Mouse (Mus musculus) G1E (cell line): ENCODE measurements around the gene Igsf3. TPM values are rescaled to one million over a fixed set of nuclear protein-coding genes. Genes with fewer than 3 reads are reported as not detected.

Experiments
- ATAC-seq: 2 replicates; pipeline ENCODE4 v1.8.0; 2016; ENCODE audit warnings: mild to moderate bottlenecking; ENCODE audit not compliant: insufficient number of reproducible peaks, poor library complexity, low FRiP score, severe bottlenecking; ENCODE audit errors: extremely low read depth
- DNase-seq: peaks from one replicate; pipeline ENCODE4 v3.0.0; 2012; ENCODE audit warnings: low spot score
- H3K27me3 ChIP-seq: 2 replicates; pipeline ENCODE4 v1.6.1; 2012; ENCODE audit warnings: mild to moderate bottlenecking, low read length, inconsistent platforms; ENCODE audit not compliant: insufficient read depth
- H3K36me3 ChIP-seq: replicated peaks from 2 replicates; pipeline ENCODE3; 2012; ENCODE audit warnings: mild to moderate bottlenecking, inconsistent platforms
- H3K4me1 ChIP-seq: 2 replicates; pipeline ENCODE4 v1.6.1; 2012; ENCODE audit warnings: low read depth, low read length, inconsistent platforms, mixed read lengths; ENCODE audit not compliant: insufficient read depth
- H3K4me3 ChIP-seq: 2 replicates; pipeline ENCODE4 v1.5.1; 2012; ENCODE audit warnings: low read depth, mild to moderate bottlenecking, inconsistent platforms, low read length, moderate library complexity, mixed read lengths
- H3K9me3 ChIP-seq: replicated peaks from 2 replicates; pipeline ENCODE4 v1.6.1; 2012; ENCODE audit warnings: inconsistent platforms
- CTCF ChIP-seq: IDR thresholded peaks from 2 replicates; pipeline ENCODE4 v1.5.1; 2012; ENCODE audit warnings: low read depth, low read length, inconsistent platforms, mixed read lengths
- GATA1 ChIP-seq: IDR thresholded peaks from 2 replicates; pipeline ENCODE4 v1.6.1; 2012; ENCODE audit warnings: borderline replicate concordance, low read length, inconsistent platforms, mixed read lengths
- GATA2 ChIP-seq: IDR thresholded peaks from 2 replicates; pipeline ENCODE4 v1.6.1; 2012; ENCODE audit warnings: low read depth, low read length, inconsistent platforms, borderline replicate concordance
- POLR2AphosphoS5 ChIP-seq: IDR thresholded peaks from 2 replicates; pipeline ENCODE4 v1.6.1; 2012; ENCODE audit warnings: low read depth, low read length, inconsistent platforms; ENCODE audit not compliant: insufficient replicate concordance
- TAL1 ChIP-seq: conservative IDR thresholded peaks from 2 replicates; pipeline ENCODE4 v1.6.1; 2012; ENCODE audit warnings: low read depth, low read length, inconsistent platforms, mixed read lengths
- polyA plus RNA-seq: library from polyadenylated mRNA; stranded (reverse); fragments of >175 nt; gene quantifications from 2 replicates; pipeline ENCODE4 v1.2.3, GENCODE M21; 2012
- total RNA-seq, 2 experiments: library from RNA; stranded (forward) in 1 of 2; stranded (reverse) in 1 of 2; fragments of 200-1000 nt in 1 of 2; fragments of >200 nt in 1 of 2; fragmentation: Nextera tagmentation in 1 of 2; gene quantifications; 2 replicates each; pipeline ENCODE4 v1.2.3; 2014 to 2017

The Igsf3 gene
- total and polyA plus RNA-seq, 3 experiments = 14.6 to 33.0 (median 19.1) TPM

DNA sequence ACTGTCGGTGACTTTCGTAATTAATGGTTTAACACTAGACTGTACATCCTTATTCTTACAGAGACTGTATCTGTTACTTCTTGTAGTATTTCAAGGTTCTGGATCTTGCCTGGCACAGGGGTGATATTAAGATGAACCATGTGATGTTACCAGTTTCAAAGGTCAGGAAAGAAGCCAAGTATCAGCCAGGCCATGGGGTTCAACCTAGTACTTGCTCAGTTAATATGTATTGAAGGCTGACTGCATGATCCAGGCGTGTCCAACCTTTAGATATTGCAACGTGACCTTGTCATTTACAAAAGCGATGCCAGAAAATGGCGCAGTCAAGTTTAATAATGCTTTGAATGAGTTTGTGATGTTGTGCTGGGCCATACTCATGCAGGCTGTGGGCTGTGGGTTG, 15.1 kb downstream of the Igsf3 start:
- no peak overlapping the region for H3K4me3 ChIP-seq

DNA sequence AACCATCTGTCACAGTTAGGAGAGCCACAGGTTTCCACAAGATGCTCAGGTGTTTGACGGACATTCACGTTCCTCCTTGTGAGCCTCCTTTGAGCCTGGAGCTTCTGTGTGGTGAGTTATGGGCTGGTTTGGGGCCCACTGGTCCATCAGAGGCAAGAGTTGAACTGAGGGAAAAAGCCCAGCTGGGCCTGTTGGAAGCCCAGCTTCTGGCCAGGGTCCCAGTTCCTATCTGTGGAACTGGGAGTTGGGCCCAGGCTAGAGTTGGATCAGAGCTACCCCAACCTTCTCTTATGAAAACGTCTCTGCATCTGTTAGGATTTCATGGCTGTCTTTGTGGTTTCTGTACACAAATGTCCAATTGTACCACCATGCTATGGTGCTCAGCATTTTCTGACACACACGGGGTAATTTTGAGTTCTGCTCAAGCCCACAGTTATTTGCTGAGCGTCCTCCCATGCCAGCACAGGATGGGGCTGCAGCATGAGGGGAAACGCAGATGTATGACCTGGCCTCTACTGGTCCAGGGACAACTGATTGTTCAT, 16.3 kb downstream of the Igsf3 start:
- Histone ChIP-seq H3K9me3 (no peaks in the 10 kb centered on the region), H3K4me3 (no peak overlapping the region), H3K4me1 (peaks cover 44% of the 10 kb centered on the region), H3K36me3 (peaks cover 91% of the 10 kb centered on the region), H3K27me3 (no peaks in the 10 kb centered on the region)
- ATAC-seq (no peak), DNase-seq (no peak)
- no peak for TF ChIP-seq TAL1
- TF ChIP-seq POLR2AphosphoS5 = no peak
- no peak for TF ChIP-seq GATA2
- TF ChIP-seq CTCF = no peak
- no peak for TF ChIP-seq GATA1

More for the DNA sequence above, 15.1 kb downstream of the Igsf3 start:
- Histone ChIP-seq H3K36me3 (peaks cover 79% of the 10 kb centered on the region), H3K4me1 (peaks cover 39% of the 10 kb centered on the region), H3K9me3 (no peaks in the 10 kb centered on the region), H3K27me3 (no peaks in the 10 kb centered on the region)
- ATAC-seq (no peak), DNase-seq (no peak)
- no peak for TF ChIP-seq GATA2
- no peak for TF ChIP-seq POLR2AphosphoS5
- TF ChIP-seq GATA1 = no peak
- no peak for TF ChIP-seq CTCF
- no peak for TF ChIP-seq TAL1

DNA sequence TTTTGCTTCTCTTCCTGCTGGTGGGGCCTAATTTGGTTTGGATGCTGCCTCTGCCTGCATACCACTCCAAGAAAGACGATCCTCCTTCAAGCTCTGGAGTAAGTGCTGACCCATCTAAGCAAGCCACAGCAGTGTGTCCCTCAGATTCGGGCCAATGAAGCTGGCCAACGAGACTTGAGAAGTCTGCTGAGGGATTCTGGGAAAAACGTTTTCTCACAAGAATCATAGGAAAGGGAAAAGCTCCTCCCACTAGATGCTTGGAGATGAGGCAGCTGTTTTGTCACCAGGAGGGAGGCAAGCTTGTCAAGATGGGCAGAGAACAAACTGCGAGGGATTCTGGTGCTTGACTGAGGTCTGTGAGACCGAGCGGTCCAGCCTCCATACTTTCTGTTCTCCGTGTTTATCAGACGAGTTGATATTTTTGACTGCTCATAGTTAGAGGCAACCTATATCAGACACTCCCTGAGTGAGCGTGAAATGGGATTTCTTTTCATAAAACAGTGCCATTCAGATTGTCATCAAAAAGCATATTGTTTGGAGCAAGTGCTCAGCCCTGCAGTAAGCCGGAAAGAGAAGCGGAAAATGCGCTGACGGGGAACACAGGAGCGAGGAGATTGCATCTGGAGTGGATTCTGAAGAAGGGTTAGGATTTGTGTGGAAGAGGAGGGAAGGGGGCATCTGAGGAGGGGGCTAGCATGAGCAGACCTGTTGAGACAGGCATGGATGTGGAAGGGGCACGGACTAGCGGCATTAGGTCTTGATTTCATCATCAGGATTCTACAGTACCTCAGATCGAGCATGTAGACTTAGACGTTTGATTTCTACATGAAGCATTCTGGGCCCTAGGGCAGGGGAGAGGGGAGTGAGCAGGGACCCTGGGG, 17.0 kb downstream of the Igsf3 start:
- peaks cover 43% of the 10 kb centered on the region for H3K4me1 ChIP-seq
- DNase-seq = no peak
- no peak overlapping the region for H3K4me3 ChIP-seq
- TF ChIP-seq TAL1 (no peak), GATA1 (no peak), CTCF (no peak), GATA2 (no peak), POLR2AphosphoS5 (no peak)
- H3K36me3 ChIP-seq = peaks cover 95% of the 10 kb centered on the region
- H3K9me3 ChIP-seq = no peaks in the 10 kb centered on the region
- no peak for ATAC-seq
- H3K27me3 ChIP-seq = no peaks in the 10 kb centered on the region

DNA sequence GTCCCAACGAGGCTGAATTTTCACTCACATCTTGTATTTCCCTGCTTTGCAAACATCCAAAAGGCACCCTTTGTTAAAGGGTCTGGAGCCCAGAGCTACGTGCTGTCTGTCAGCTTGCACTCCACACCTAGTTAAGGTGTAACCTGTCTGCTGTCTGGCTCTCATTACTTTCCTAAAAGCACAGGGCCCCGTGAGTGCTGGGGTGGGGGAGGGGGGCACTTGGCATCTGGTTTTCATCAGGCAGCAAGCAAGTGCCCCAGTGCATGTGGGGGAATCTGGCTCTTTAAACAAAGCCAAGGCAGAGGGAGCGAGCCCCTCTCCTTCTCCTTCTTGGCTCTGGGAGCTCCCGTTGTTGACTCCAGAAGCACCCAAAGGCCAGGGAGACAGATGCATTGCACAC, 18.5 kb downstream of the Igsf3 start:
- no peak for TF ChIP-seq GATA2
- no peak for TF ChIP-seq GATA1
- no peak for TF ChIP-seq CTCF
- no peak for TF ChIP-seq POLR2AphosphoS5
- TF ChIP-seq TAL1 = no peak
- no peaks in the 10 kb centered on the region for H3K27me3 ChIP-seq

DNA sequence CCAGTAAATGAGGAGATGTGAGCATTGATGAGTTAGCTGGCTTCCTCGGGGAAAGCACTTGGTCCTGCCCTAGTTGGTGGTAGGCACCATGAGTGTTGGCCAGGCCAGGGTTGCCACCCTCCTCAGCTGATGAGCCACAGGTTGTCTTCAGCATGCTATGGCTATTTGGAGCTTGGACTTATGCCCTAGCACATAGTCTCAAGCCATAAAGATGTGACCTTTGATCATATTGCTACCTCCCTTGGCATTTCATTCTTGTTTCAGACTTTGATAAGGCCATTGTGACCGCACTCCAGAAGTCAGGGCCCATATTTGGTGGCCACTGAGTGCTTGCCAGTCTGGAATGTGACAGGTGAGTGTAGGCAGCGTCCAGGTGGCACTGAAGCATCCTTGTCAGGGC, 19.2 kb downstream of the Igsf3 start:
- no peak for TF ChIP-seq CTCF
- no peak for TF ChIP-seq GATA1
- no peak for TF ChIP-seq POLR2AphosphoS5
- TF ChIP-seq GATA2 = no peak
- no peak for TF ChIP-seq TAL1
- H3K9me3 ChIP-seq = no peaks in the 10 kb centered on the region
- H3K4me1 ChIP-seq = peaks cover 42% of the 10 kb centered on the region
- H3K36me3 ChIP-seq = peaks cover 91% of the 10 kb centered on the region
- no peak overlapping the region for H3K4me3 ChIP-seq
- H3K27me3 ChIP-seq = no peaks in the 10 kb centered on the region
- DNase-seq (no peak), ATAC-seq (no peak)

More for the DNA sequence above, 18.5 kb downstream of the Igsf3 start:
- ATAC-seq (no peak), DNase-seq (no peak)
- no peak overlapping the region for H3K4me3 ChIP-seq
- peaks cover 95% of the 10 kb centered on the region for H3K36me3 ChIP-seq
- H3K9me3 ChIP-seq = no peaks in the 10 kb centered on the region
- peaks cover 42% of the 10 kb centered on the region for H3K4me1 ChIP-seq

DNA sequence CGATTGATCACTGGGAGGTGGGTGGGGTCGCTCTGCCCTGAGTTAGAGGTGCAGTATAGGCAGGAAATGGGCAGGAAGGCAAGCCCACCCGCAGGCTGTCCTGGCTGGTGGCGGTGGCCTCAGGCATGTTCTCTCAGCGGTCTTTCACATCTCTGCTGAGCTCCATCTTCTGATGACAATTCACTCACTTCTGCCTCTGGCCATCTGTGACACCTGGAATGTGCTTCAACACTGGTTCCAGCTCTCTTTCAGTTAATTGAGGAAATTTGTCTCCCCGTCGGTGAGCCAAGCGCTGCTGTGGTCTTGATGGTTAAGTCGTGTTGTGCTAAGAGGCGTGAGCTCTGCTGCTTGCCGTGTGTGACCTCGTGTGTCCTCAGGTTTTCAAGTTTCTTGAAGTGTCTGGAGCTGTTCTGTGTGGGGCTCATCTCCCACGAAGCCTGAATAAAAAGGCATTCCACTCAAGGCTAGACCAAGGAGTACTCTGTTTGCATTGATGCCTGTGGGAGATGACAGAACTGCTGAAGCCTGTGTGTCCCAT, 19.9 kb downstream of the Igsf3 start:
- H3K9me3 ChIP-seq = no peaks in the 10 kb centered on the region
- H3K36me3 ChIP-seq = peaks cover 93% of the 10 kb centered on the region
- peaks cover 43% of the 10 kb centered on the region for H3K4me1 ChIP-seq
- no peak for TF ChIP-seq TAL1
- TF ChIP-seq POLR2AphosphoS5 = no peak
- no peak for TF ChIP-seq CTCF
- no peak for TF ChIP-seq GATA1
- no peak for TF ChIP-seq GATA2
- DNase-seq (no peak), ATAC-seq (no peak)
- H3K4me3 ChIP-seq = no peak overlapping the region
- no peaks in the 10 kb centered on the region for H3K27me3 ChIP-seq
